Mouse (Mus musculus) myocyte (in vitro differentiated cells): ENCODE data around the gene Tab3. TPM values are rescaled to one million over a fixed set of nuclear protein-coding genes. Genes with fewer than 3 reads are reported as not detected.

ENCODE experiments used
- H3K27me3 ChIP-seq: one replicate; pipeline ENCODE4 v1.6.1; 2011; ENCODE audit not compliant: control insufficient read depth, insufficient read depth, insufficient read length
- H3K36me3 ChIP-seq: one replicate; pipeline ENCODE4 v1.6.1; 2011; ENCODE audit not compliant: control insufficient read depth, insufficient read depth
- H3K4me2 ChIP-seq: one replicate; pipeline ENCODE4 v1.6.1; 2011; ENCODE audit warnings: low read depth, control low read depth
- H3K4me3 ChIP-seq: one replicate; pipeline ENCODE4 v1.5.1; 2011; ENCODE audit warnings: mild to moderate bottlenecking, control low read depth, moderate library complexity
- H3K79me2 ChIP-seq: one replicate; pipeline ENCODE4 v1.6.1; 2011; ENCODE audit not compliant: control insufficient read depth, insufficient read depth
- H3ac ChIP-seq: one replicate; pipeline ENCODE4 v1.6.1; 2011; ENCODE audit not compliant: control insufficient read depth, insufficient read length
- CEBPB ChIP-seq: IDR thresholded peaks from 2 replicates; pipeline ENCODE4 v1.6.1; 2011; ENCODE audit warnings: mild to moderate bottlenecking, moderate library complexity; ENCODE audit not compliant: poor library complexity, insufficient read depth, severe bottlenecking
- E2F4 ChIP-seq: IDR thresholded peaks from one replicate; pipeline ENCODE4 v1.6.1; 2011; ENCODE audit warnings: mild to moderate bottlenecking, control low read depth, moderate library complexity; ENCODE audit not compliant: insufficient read depth
- MAX ChIP-seq: IDR thresholded peaks from one replicate; pipeline ENCODE4 v1.6.1; 2011; ENCODE audit warnings: low read depth, mild to moderate bottlenecking, control low read depth
- MYOD1 ChIP-seq, 3 experiments: IDR thresholded peaks; one replicate each; pipeline ENCODE4 v1.6.1; 2011; ENCODE audit warnings: control low read depth in 2 of 3, low read depth in 2 of 3, mild to moderate bottlenecking in 2 of 3, moderate library complexity in 1 of 3; ENCODE audit not compliant: insufficient read length in 2 of 3, control insufficient read depth in 1 of 3
- MYOG ChIP-seq, 3 experiments: IDR thresholded peaks; one replicate each; pipeline ENCODE4 v1.6.1; 2011; ENCODE audit warnings: control low read depth in 2 of 3, low read depth in 2 of 3, mild to moderate bottlenecking in 2 of 3; ENCODE audit not compliant: insufficient read length in 2 of 3, control insufficient read depth in 1 of 3, insufficient read depth in 1 of 3
- POLR2A ChIP-seq: IDR thresholded peaks from one replicate; pipeline ENCODE4 v1.6.1; 2011; ENCODE audit warnings: low read depth, mild to moderate bottlenecking, control low read depth, moderate library complexity; ENCODE audit not compliant: insufficient read length
- POLR2AphosphoS2 ChIP-seq: IDR thresholded peaks from one replicate; pipeline ENCODE4 v1.6.1; 2011; ENCODE audit warnings: low read depth, control low read depth; ENCODE audit not compliant: insufficient read length
- REST ChIP-seq: IDR thresholded peaks from one replicate; pipeline ENCODE4 v1.6.1; 2011; ENCODE audit warnings: mild to moderate bottlenecking, control low read depth, moderate library complexity; ENCODE audit not compliant: insufficient read depth, insufficient read length
- SRF ChIP-seq: IDR thresholded peaks from one replicate; pipeline ENCODE4 v1.6.1; 2011; ENCODE audit warnings: low read depth; ENCODE audit not compliant: control insufficient read depth, insufficient read length
- TCF12 ChIP-seq: IDR thresholded peaks from one replicate; pipeline ENCODE4 v1.6.1; 2011; ENCODE audit warnings: mild to moderate bottlenecking, control low read depth; ENCODE audit not compliant: poor library complexity, insufficient read depth, severe bottlenecking
- TCF3 ChIP-seq: IDR thresholded peaks from one replicate; pipeline ENCODE4 v1.6.1; 2011; ENCODE audit warnings: low read depth, control low read depth; ENCODE audit not compliant: insufficient read length
- USF1 ChIP-seq: IDR thresholded peaks from one replicate; pipeline ENCODE4 v1.6.1; 2011; ENCODE audit warnings: low read depth, mild to moderate bottlenecking, control low read depth, moderate library complexity
- polyA plus RNA-seq: library from polyadenylated mRNA; unstranded; fragments of >200 nt; fragmentation: generic; extraction: Trizol; gene quantifications from one replicate; pipeline ENCODE4 v1.2.1, GENCODE M21; 2012; ENCODE audit warnings: missing spikeins

The Tab3 gene
- polyA plus RNA-seq, 1 experiment: 1.00 TPM

DNA sequence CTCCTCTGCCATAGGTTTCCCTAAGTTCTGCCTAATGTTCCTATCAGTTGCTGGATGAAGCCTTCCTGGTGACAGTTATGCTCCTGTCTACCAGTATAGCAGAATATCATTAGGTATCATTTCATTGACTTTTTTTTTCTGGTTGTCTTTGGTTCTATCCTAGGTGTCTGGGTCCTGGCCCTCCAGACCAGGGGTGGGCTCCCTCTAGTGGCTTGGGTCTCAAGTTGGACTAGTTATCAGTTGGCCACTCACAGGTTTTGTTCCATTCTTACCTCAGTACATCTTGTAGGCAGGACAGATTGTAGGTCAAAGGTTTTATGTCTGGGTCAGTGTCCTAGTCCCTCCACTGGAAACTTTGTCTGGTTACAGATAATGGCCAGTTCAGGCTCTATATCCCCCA, 11.8 kb downstream of the Tab3 start:
- Histone ChIP-seq H3K36me3 (no peaks in the 10 kb centered on the region), H3K4me2 (no peak overlapping the region), H3K79me2 (no peaks in the 10 kb centered on the region), H3ac (no peak overlapping the region), H3K27me3 (no peaks in the 10 kb centered on the region), H3K4me3 (no peak overlapping the region)
- TF ChIP-seq E2F4 (no peak), MYOD1 (IDR thresholded peaks at IDR 0.05; ENCODE audit: control insufficient read depth in 1 of 3, insufficient read length in 2 of 3, low read depth in 2 of 3) (no peak), MYOG (IDR thresholded peaks at IDR 0.05; ENCODE audit: control insufficient read depth in 1 of 3, insufficient read depth in 1 of 3, insufficient read length in 2 of 3, low read depth in 2 of 3) (no peak)

DNA sequence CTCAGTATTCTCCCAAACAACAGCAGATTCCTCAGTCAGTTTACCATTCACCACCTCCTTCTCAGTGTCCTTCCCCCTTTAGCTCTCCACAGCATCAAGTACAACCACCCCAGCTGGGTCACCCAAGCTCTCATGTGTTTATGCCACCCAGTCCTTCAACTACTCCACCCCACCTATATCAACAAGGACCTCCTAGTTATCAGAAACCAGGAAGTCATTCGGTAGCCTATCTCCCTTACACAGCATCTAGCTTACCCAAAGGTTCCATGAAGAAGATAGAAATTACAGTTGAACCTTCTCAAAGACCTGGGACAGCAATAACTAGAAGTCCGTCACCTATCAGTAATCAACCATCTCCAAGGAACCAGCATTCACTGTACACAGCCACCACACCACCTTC, 40.9 kb downstream of the Tab3 start:
- no peak for TF ChIP-seq USF1
- TF ChIP-seq MYOD1 (IDR thresholded peaks at IDR 0.05; ENCODE audit: control insufficient read depth in 1 of 3, insufficient read length in 2 of 3, low read depth in 2 of 3): no peak
- no peak for TF ChIP-seq POLR2AphosphoS2
- no peak for TF ChIP-seq POLR2A
- TF ChIP-seq MAX: no peak
- TF ChIP-seq REST: no peak
- no peak for TF ChIP-seq MYOG (IDR thresholded peaks at IDR 0.05; ENCODE audit: control insufficient read depth in 1 of 3, insufficient read depth in 1 of 3, insufficient read length in 2 of 3, low read depth in 2 of 3)
- no peak for TF ChIP-seq TCF3
- TF ChIP-seq E2F4: no peak
- no peak for TF ChIP-seq SRF
- no peak for TF ChIP-seq TCF12
- no peak for TF ChIP-seq CEBPB
- Histone ChIP-seq H3K27me3 (no peaks in the 10 kb centered on the region), H3K36me3 (peaks cover 3% of the 10 kb centered on the region), H3ac (no peak overlapping the region), H3K4me3 (no peak overlapping the region), H3K4me2 (no peak overlapping the region), H3K79me2 (no peaks in the 10 kb centered on the region)

DNA sequence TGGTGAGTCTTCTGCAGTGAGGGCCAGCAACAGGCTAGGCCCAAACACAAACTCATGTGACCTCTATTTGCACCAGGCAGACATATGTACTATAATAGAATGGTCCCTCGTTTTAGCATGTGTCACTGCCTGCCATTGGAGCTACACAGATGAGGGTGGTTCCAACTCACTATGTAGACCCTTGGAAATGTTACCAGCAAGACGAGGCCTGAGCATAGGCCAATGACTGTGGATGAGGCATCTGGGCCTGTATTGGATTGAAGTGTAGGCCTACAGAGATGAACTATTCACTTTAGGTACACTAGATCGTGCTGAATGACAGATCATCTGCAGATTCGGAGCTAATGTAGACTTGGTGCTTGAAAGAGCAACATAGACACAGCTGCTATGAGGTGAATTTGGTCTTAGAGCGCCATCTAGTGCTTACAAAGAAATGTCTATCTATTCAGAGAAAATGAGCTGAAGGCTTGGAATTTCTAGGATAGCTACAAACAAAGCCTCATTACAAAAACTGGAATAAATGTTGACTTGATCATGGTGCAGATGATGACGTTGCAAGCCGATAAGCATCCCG, 72.5 kb downstream of the Tab3 start:
- Histone ChIP-seq H3K4me3 (no peak overlapping the region), H3K79me2 (no peaks in the 10 kb centered on the region)

DNA sequence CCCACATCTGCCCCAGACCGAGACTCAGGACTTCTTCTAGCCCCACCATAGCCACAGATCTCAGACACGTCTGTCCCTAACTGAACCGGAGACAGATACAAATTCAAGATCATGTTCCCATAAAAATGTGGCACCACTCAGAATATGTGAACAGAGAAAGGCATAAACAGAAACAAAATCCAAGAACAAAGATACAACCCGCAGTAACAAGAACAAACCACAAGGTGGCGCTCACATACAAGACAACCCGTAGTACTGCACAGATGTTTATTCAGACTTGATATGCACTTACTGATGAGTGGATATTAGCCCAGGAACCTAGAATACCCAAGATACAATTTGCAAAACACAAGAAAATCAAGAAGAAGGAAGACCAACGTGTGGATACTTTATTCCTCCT, 103.0 kb downstream of the Tab3 start:
- H3K4me3 ChIP-seq: no peak overlapping the region
- TF ChIP-seq MYOD1 (IDR thresholded peaks at IDR 0.05; ENCODE audit: control insufficient read depth in 1 of 3, insufficient read length in 2 of 3, low read depth in 2 of 3) (no peak), MYOG (IDR thresholded peaks at IDR 0.05; ENCODE audit: control insufficient read depth in 1 of 3, insufficient read depth in 1 of 3, insufficient read length in 2 of 3, low read depth in 2 of 3) (no peak)
- H3K4me2 ChIP-seq: peak overlapping the region; percentile 34

More for the DNA sequence above, 72.5 kb downstream of the Tab3 start:
- TF ChIP-seq REST: no peak
- no peak for TF ChIP-seq MAX
- TF ChIP-seq CEBPB: no peak
- TF ChIP-seq MYOD1 (IDR thresholded peaks at IDR 0.05; ENCODE audit: control insufficient read depth in 1 of 3, insufficient read length in 2 of 3, low read depth in 2 of 3): no peak
- no peak for TF ChIP-seq POLR2AphosphoS2
- TF ChIP-seq USF1: no peak
- TF ChIP-seq SRF: no peak
- TF ChIP-seq TCF3: no peak
- no peak for TF ChIP-seq TCF12
- no peak for TF ChIP-seq MYOG (IDR thresholded peaks at IDR 0.05; ENCODE audit: control insufficient read depth in 1 of 3, insufficient read depth in 1 of 3, insufficient read length in 2 of 3, low read depth in 2 of 3)
- TF ChIP-seq E2F4: no peak
- TF ChIP-seq POLR2A: no peak
- no peaks in the 10 kb centered on the region for H3K36me3 ChIP-seq
- H3K4me2 ChIP-seq: no peak overlapping the region
- no peaks in the 10 kb centered on the region for H3K27me3 ChIP-seq
- H3ac ChIP-seq: no peak overlapping the region

DNA sequence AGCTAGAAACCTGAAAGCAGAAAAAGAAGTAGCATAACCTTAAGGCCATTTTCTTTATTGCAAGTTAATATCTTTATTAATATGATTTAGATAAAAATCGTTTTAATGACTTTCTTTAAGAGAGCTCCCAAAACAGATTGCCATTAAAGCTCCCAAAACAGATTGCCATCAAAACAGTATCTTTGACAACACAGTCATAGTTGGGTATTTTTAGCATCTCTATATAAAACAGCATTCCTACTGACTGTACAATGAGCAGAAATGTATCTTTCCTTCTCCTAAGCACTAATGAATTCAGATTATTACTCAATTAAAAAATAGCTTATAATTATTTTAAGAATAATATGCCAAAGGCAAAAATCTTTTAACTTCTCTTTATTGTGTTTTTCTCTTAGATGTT, 108.3 kb downstream of the Tab3 start:
- no peak for TF ChIP-seq POLR2A
- TF ChIP-seq MAX: no peak
- TF ChIP-seq USF1: no peak
- TF ChIP-seq CEBPB: no peak
- no peak for TF ChIP-seq TCF3
- TF ChIP-seq REST: no peak

More for the DNA sequence above, 103.0 kb downstream of the Tab3 start:
- Histone ChIP-seq H3ac (no peak overlapping the region), H3K27me3 (no peaks in the 10 kb centered on the region), H3K36me3 (no peaks in the 10 kb centered on the region), H3K79me2 (no peaks in the 10 kb centered on the region)

More for the DNA sequence above, 108.3 kb downstream of the Tab3 start:
- no peaks in the 10 kb centered on the region for H3K27me3 ChIP-seq
- H3K4me3 ChIP-seq: no peak overlapping the region
- H3K36me3 ChIP-seq: no peaks in the 10 kb centered on the region
- no peaks in the 10 kb centered on the region for H3K79me2 ChIP-seq
- no peak overlapping the region for H3K4me2 ChIP-seq
- H3ac ChIP-seq: no peak overlapping the region
